Mouse (Mus musculus) neural tube, embryonic 11.5 days (tissue): ENCODE measurements around the gene Rexo4. TPM values are rescaled to one million over a fixed set of nuclear protein-coding genes. Genes with fewer than 3 reads are reported as not detected.

Experiments used
- ATAC-seq: fragments of 200-750 bp; cut with Nextera tagmentation; 2 replicates; pipeline ENCODE4 v1.8.0; 2017; ENCODE audit warnings: moderate number of reproducible peaks, mild to moderate bottlenecking, moderate TSS enrichment, moderate library complexity; ENCODE audit not compliant: insufficient read depth, low FRiP score, low TSS enrichment
- DNase-seq: peaks from one replicate; pipeline ENCODE4 v3.0.0-alpha.2; 2015; ENCODE audit warnings: low spot score
- H3K27ac ChIP-seq: fragments of 300-500 bp; sonication (generic); 2 replicates; pipeline ENCODE4 v1.5.1; 2014; ENCODE audit warnings: low read depth, mild to moderate bottlenecking, low read length
- H3K27me3 ChIP-seq: fragments of 300-500 bp; sonication (generic); 2 replicates; pipeline ENCODE4 v1.6.1; 2014; ENCODE audit warnings: mild to moderate bottlenecking, low read length, mixed read lengths; ENCODE audit not compliant: control insufficient read depth, insufficient read depth
- H3K36me3 ChIP-seq: fragments of 300-500 bp; sonication (generic); 2 replicates; pipeline ENCODE4 v1.6.1; 2014; ENCODE audit warnings: mild to moderate bottlenecking, low read length, moderate library complexity, mixed read lengths; ENCODE audit not compliant: control insufficient read depth, insufficient read depth
- H3K4me1 ChIP-seq: fragments of 300-500 bp; sonication (generic); 2 replicates; pipeline ENCODE4 v1.6.1; 2014; ENCODE audit warnings: low read length, mixed read lengths; ENCODE audit not compliant: control insufficient read depth, insufficient read depth
- H3K4me2 ChIP-seq: fragments of 300-500 bp; sonication (generic); 2 replicates; pipeline ENCODE4 v1.6.1; 2014; ENCODE audit warnings: low read depth, mild to moderate bottlenecking, moderate library complexity
- H3K4me3 ChIP-seq: fragments of 300-500 bp; sonication (generic); 2 replicates; pipeline ENCODE4 v1.5.1; 2014; ENCODE audit warnings: low read depth, low read length
- H3K9ac ChIP-seq: fragments of 300-500 bp; sonication (generic); 2 replicates; pipeline ENCODE4 v1.6.1; 2014; ENCODE audit warnings: mild to moderate bottlenecking, low read length
- H3K9me3 ChIP-seq: fragments of 300-500 bp; sonication (generic); 2 replicates; pipeline ENCODE4 v1.6.1; 2016; ENCODE audit warnings: low read length; ENCODE audit not compliant: control insufficient read depth
- WGBS: fragments of 180-500 bp; shearing (Covaris S2); extraction: QIAGEN DNeasy Blood & Tissue Kit; methylation state at CpG from one replicate; pipeline ENCODE4 v1.1.7; 2014; 5-methylcytosine and 5-hydroxymethylcytosine counted together
- polyA plus RNA-seq: library from polyadenylated mRNA; unstranded; fragments of >200 nt; fragmentation: Nextera tagmentation; extraction: Ambion mirVana; gene quantifications from 2 replicates; pipeline ENCODE4 v1.2.1, GENCODE M21; 2014

Gene Rexo4
- polyA plus RNA-seq = 47.2 and 51.1 TPM in 2 replicates

DNA sequence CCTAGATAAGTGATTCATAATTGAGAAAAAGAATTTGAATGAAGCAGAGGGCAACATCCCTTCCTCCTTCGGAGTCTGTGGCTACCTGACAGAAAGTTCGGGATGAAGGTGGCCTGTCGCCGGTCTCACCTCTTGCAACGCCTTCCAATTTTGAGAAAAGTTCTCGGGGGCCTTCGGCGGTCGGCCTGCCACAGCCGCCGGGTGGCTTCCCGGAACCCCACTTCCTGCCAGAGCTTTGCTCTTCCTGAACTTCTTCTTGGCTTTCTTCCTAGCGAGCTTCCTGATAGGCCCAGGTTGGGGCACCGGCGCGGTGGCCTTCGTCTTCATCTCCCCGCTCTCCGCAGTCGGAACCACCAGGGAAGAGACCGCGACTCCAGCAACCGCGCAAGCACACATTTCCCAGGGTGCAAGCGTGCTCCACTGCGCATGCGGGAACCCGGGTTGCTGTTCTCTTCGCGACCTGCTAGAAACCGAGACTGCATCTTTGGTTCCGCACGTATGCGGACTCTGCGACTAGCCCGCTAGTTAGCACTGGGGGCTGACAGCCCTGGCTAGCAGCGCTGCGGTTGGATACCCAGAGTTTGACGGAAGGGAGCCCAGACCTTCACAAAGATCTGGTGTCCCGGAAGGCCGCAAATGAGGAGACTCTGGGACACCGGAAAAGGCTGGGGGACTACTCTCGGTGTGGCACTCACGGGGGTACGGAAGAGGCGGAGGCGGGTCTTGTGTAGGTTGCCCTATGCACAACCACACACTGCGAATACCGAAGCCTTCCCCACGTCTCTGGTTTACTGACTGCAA is at the start of gene Rexo4:
Rexo4 (minus strand) TSS at position 464 of the 801 bp plus-strand sequence.
- Histone ChIP-seq H3K4me3 (peak within 1 kb of the TSS; percentile 75), H3K4me1 (peaks cover 6% of the 10 kb centered on the region; the same call in 1 of the 2 replicates), H3K4me2 (peak within 1 kb of the TSS; percentile 82), H3K27me3 (no peaks in the 10 kb centered on the region), H3K27ac (peak within 1 kb of the TSS; percentile 93), H3K9ac (peak within 1 kb of the TSS; percentile 73), H3K9me3 (no peaks in the 10 kb centered on the region), H3K36me3 (peaks cover 3% of the 10 kb centered on the region; the same call in 1 of the 2 replicates)
- under 1% methylated on average over 50 of the region's 50 CpGs for WGBS
- ATAC-seq = peak; percentile 93
- peak; percentile 95 for DNase-seq

GRCm38 (mm10) chr2:27009714-27010244 is 45.6 kb upstream of the Rexo4 start, which contains the start of gene Cacfd1:
Gene Cacfd1 (plus strand): TSS chr2:27009926.
- Histone ChIP-seq H3K9me3 (no peaks in the 10 kb centered on the region), H3K27ac (peak within 1 kb of the TSS; percentile 73), H3K4me3 (peak within 1 kb of the TSS; percentile 80), H3K9ac (peak within 1 kb of the TSS; percentile 94), H3K4me2 (peak within 1 kb of the TSS; percentile 59), H3K36me3 (peaks cover 5% of the 10 kb centered on the region), H3K4me1 (peaks cover 13% of the 10 kb centered on the region), H3K27me3 (no peaks in the 10 kb centered on the region)
- ATAC-seq (peak; percentile 94), DNase-seq (peak; percentile 92)
- WGBS = under 1% methylated on average over 41 of the region's 43 CpGs

GRCm38 (mm10) chr2:27007701-27008100 is 43.5 kb upstream of the Rexo4 start:
- DNase-seq (no peak), ATAC-seq (no peak)
- Histone ChIP-seq H3K4me3 (no peak overlapping the region), H3K27me3 (no peaks in the 10 kb centered on the region), H3K9ac (no peak overlapping the region), H3K4me1 (peaks cover 13% of the 10 kb centered on the region), H3K27ac (no peak overlapping the region), H3K4me2 (no peak overlapping the region), H3K36me3 (no peaks in the 10 kb centered on the region), H3K9me3 (no peaks in the 10 kb centered on the region)
- WGBS = 73% methylated on average over 7 of the region's 7 CpGs

- ATAC-seq (no peak), DNase-seq (no peak)
- Histone ChIP-seq H3K27me3 (no peaks in the 10 kb centered on the region), H3K9ac (no peak overlapping the region), H3K9me3 (no peaks in the 10 kb centered on the region), H3K4me2 (no peak overlapping the region), H3K27ac (no peak overlapping the region), H3K4me3 (no peak overlapping the region), H3K36me3 (no peaks in the 10 kb centered on the region), H3K4me1 (peaks cover 13% of the 10 kb centered on the region)
- 71% methylated on average over 4 of the region's 4 CpGs for WGBS
These were observed 42.1 kb upstream of the Rexo4 start for GRCm38 (mm10) chr2:27006255-27006654.

- H3K27me3 ChIP-seq = no peaks in the 10 kb centered on the region
- H3K27ac ChIP-seq = no peak overlapping the region
- no peak overlapping the region for H3K9ac ChIP-seq
- no peak for ATAC-seq
- H3K9me3 ChIP-seq = no peaks in the 10 kb centered on the region
- WGBS = 96% methylated on average over 6 of the region's 7 CpGs
- no peak for DNase-seq
- H3K4me2 ChIP-seq = no peak overlapping the region
- H3K4me3 ChIP-seq = no peak overlapping the region
- H3K36me3 ChIP-seq = no peaks in the 10 kb centered on the region
- no peaks in the 10 kb centered on the region for H3K4me1 ChIP-seq
These were observed 33.8 kb upstream of the Rexo4 start for GRCm38 (mm10) chr2:26997993-26998392.

GRCm38 (mm10) chr2:26997498-26997897 is 33.3 kb upstream of the Rexo4 start:
- Histone ChIP-seq H3K9me3 (no peaks in the 10 kb centered on the region), H3K4me2 (no peak overlapping the region), H3K4me3 (no peak overlapping the region), H3K4me1 (no peaks in the 10 kb centered on the region), H3K36me3 (no peaks in the 10 kb centered on the region), H3K27me3 (no peaks in the 10 kb centered on the region), H3K9ac (no peak overlapping the region), H3K27ac (no peak overlapping the region)
- 91% methylated on average over 1 of the region's 1 CpGs for WGBS
- no peak for DNase-seq
- no peak for ATAC-seq

DNA sequence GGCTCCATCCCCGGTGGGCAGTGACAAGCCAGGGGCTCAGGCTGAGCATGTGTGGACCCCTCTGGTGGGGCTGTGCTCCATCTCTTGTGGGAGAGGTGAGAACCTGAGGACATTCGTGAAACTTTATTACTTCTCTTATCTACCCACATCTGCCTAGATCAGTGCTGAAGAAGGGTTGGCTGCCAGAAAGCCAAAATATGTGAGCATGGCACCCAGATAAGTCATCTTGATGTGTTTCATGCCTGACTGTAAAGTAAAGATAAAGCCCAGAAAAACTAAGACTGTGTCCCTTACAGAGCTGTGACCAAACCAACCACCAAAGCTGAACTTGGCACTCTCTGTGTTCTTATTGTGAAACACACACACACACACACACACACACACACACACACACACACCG is 29.8 kb upstream of the Rexo4 start:
- Histone ChIP-seq H3K9ac (no peak overlapping the region), H3K4me3 (no peak overlapping the region), H3K4me2 (no peak overlapping the region), H3K27me3 (no peaks in the 10 kb centered on the region), H3K4me1 (no peaks in the 10 kb centered on the region), H3K36me3 (no peaks in the 10 kb centered on the region), H3K27ac (no peak overlapping the region), H3K9me3 (no peaks in the 10 kb centered on the region)
- WGBS = 84% methylated on average over 3 of the region's 3 CpGs
- ATAC-seq = no peak
- DNase-seq = no peak

DNA sequence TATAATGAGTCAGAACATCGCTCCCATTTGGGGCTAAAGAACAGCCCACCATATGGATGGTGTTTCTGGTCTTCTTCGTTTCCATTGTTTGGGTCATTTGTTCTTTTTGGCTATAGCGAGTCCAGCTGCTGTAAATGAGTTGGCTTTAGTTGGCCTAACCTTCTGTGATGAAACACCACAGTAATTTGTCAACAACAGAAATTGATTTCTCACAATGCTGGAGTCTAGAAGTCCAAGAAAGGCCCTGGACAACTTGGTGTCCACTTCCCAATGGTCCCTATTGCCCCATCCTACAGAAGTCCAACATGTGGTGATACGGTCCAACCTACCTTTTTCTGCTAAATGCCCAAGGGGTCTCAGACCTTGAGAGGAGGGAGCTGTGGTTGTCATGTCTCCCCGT is 20.5 kb upstream of the Rexo4 start:
- Histone ChIP-seq H3K4me1 (no peaks in the 10 kb centered on the region), H3K27me3 (no peaks in the 10 kb centered on the region), H3K4me3 (no peak overlapping the region), H3K9ac (no peak overlapping the region), H3K9me3 (no peaks in the 10 kb centered on the region), H3K36me3 (no peaks in the 10 kb centered on the region), H3K4me2 (no peak overlapping the region), H3K27ac (no peak overlapping the region)
- 85% methylated on average over 5 of the region's 5 CpGs for WGBS
- no peak for DNase-seq
- ATAC-seq = no peak

- no peak overlapping the region for H3K9ac ChIP-seq
- no peaks in the 10 kb centered on the region for H3K27me3 ChIP-seq
- H3K27ac ChIP-seq = no peak overlapping the region
- ATAC-seq (no peak), DNase-seq (no peak)
- H3K4me3 ChIP-seq = no peak overlapping the region
- no peaks in the 10 kb centered on the region for H3K9me3 ChIP-seq
- no peaks in the 10 kb centered on the region for H3K36me3 ChIP-seq
- H3K4me2 ChIP-seq = no peak overlapping the region
- no peaks in the 10 kb centered on the region for H3K4me1 ChIP-seq
- WGBS = 74% methylated on average over 2 of the region's 2 CpGs
These were observed 20.0 kb upstream of the Rexo4 start for GRCm38 (mm10) chr2:26984179-26984578.
